ENCODE assay signal across 16 mouse cellular contexts in genomic region chr4:149576993-149577548, GRCm38 (mm10). TPM values are rescaled to one million over a fixed set of nuclear protein-coding genes. Genes with fewer than 3 reads are reported as not detected.
DNase-seq lines count a peak whose midpoint lies in the region; ATAC-seq lines count a peak whose summit lies in the region.
"Had no signal": no experiment of that assay in that cellular context is flagged by ENCODE, and none has a peak within 500 bp of the region (broad histone marks: within the 10 kb centered on the region; RNA-seq: fewer than 3 reads in every experiment).

No protein-coding gene starts in this region.

- no peaks in the 10 kb centered on the region for H3K9me3 ChIP-seq in forebrain, embryonic 12.5 days
- no peaks in the 10 kb centered on the region for H3K9me3 ChIP-seq in forebrain, embryonic 11.5 days (ENCODE audit: control insufficient read depth, low read length)
- H3K9me3 ChIP-seq in midbrain, embryonic 12.5 days = no peaks in the 10 kb centered on the region
- H3K9me3 ChIP-seq in neural tube, embryonic 15.5 days (replicated peaks) = no peaks in the 10 kb centered on the region
- H3K9me3 ChIP-seq: liver, embryonic 12.5 days had no signal

- no peak for DNase-seq in forebrain, embryonic 11.5 days (ENCODE audit: low spot score)
- peak; percentile 65 for DNase-seq in retina, postnatal 1 day
- no peak for DNase-seq in retina, embryonic 14.5 days (ENCODE audit: low spot score)
- no peak for DNase-seq in gastrocnemius, postnatal 25 days
- no peak for DNase-seq in kidney, adult 18-20 months
- DNase-seq: cerebellum, postnatal 25 days; gastrocnemius, adult 2 months; heart, adult 2 months; kidney, postnatal 10 days had no signal

- H3K4me2 ChIP-seq in forebrain, embryonic 12.5 days = no peak overlapping the region
- H3K4me2 ChIP-seq in forebrain, embryonic 11.5 days (ENCODE audit: low read depth, low read length, severe bottlenecking) = no peak overlapping the region
- H3K4me2 ChIP-seq in midbrain, embryonic 12.5 days (replicated peaks) = no peak overlapping the region
- H3K4me2 ChIP-seq in neural tube, embryonic 15.5 days = no peak overlapping the region
- H3K4me2 ChIP-seq: liver, embryonic 12.5 days had no signal

- ATAC-seq in forebrain, embryonic 12.5 days (ENCODE audit: low FRiP score) = 0 out of 2 replicates have a peak, but pooled peaks have one; percentile 13
- ATAC-seq in forebrain, embryonic 11.5 days (replicated peaks; ENCODE audit: low FRiP score) = no peak
- ATAC-seq in midbrain, embryonic 12.5 days (ENCODE audit: low FRiP score, low read depth) = peak; percentile 20; the same call in 1 of the 2 replicates
- ATAC-seq in neural tube, embryonic 15.5 days (ENCODE audit: low FRiP score) = no peak
- ATAC-seq: activated CD4-positive, CD25-positive, alpha-beta regulatory T cell, adult 4 months; inflammation-experienced regulatory T-cells, adult 6 months; liver, embryonic 12.5 days; lung, postnatal 0 days had no signal

- peaks cover 23% of the 10 kb centered on the region; the same call in 1 of the 2 replicates for H3K27me3 ChIP-seq in forebrain, embryonic 12.5 days
- no peaks in the 10 kb centered on the region for H3K27me3 ChIP-seq in forebrain, embryonic 11.5 days (ENCODE audit: control insufficient read depth, insufficient read depth, low read length)
- H3K27me3 ChIP-seq in midbrain, embryonic 12.5 days = 0 out of 2 replicates have a peak, but pooled peaks cover 12% of the 10 kb centered on the region
- no peaks in the 10 kb centered on the region for H3K27me3 ChIP-seq in neural tube, embryonic 15.5 days (replicated peaks)

- peaks cover 41% of the 10 kb centered on the region for H3K4me1 ChIP-seq in forebrain, embryonic 12.5 days
- peaks cover 2% of the 10 kb centered on the region; the same call in 1 of the 2 replicates for H3K4me1 ChIP-seq in forebrain, embryonic 11.5 days (replicated peaks; ENCODE audit: control insufficient read depth, insufficient read depth, low read length)
- peaks cover 36% of the 10 kb centered on the region for H3K4me1 ChIP-seq in midbrain, embryonic 12.5 days
- peaks cover 34% of the 10 kb centered on the region for H3K4me1 ChIP-seq in neural tube, embryonic 15.5 days
- H3K4me1 ChIP-seq: liver, embryonic 12.5 days had no signal

- H3K27ac ChIP-seq in forebrain, embryonic 12.5 days = peak overlapping the region; percentile 48; the same call in 1 of the 2 replicates
- H3K27ac ChIP-seq in forebrain, embryonic 11.5 days (ENCODE audit: low read depth, low read length) = no peak overlapping the region
- peak overlapping the region; percentile 60 for H3K27ac ChIP-seq in midbrain, embryonic 12.5 days (replicated peaks)
- peak overlapping the region; percentile 65 for H3K27ac ChIP-seq in neural tube, embryonic 15.5 days (replicated peaks)
- H3K27ac ChIP-seq: gastrocnemius, adult 2 months; heart, adult 2 months; liver, embryonic 12.5 days had no signal

- no peak overlapping the region for H3K4me3 ChIP-seq in forebrain, embryonic 12.5 days (replicated peaks)
- H3K4me3 ChIP-seq in forebrain, embryonic 11.5 days (ENCODE audit: low read depth, low read length) = no peak overlapping the region
- H3K4me3 ChIP-seq in midbrain, embryonic 12.5 days = no peak overlapping the region
- no peak overlapping the region for H3K4me3 ChIP-seq in neural tube, embryonic 15.5 days (replicated peaks)
- H3K4me3 ChIP-seq: gastrocnemius, adult 2 months; heart, adult 2 months; liver, embryonic 12.5 days had no signal

- 0 out of 2 replicates have a peak overlapping the region, but pooled peaks have one; percentile 9 for H3K9ac ChIP-seq in forebrain, embryonic 12.5 days
- no peak overlapping the region for H3K9ac ChIP-seq in forebrain, embryonic 11.5 days (ENCODE audit: low read length)
- 0 out of 2 replicates have a peak overlapping the region, but pooled peaks have one; percentile 15 for H3K9ac ChIP-seq in midbrain, embryonic 12.5 days (replicated peaks)
- H3K9ac ChIP-seq in neural tube, embryonic 15.5 days (replicated peaks) = no peak overlapping the region
- H3K9ac ChIP-seq: liver, embryonic 12.5 days had no signal

- 18% methylated on average over 4 of the region's 4 CpGs for WGBS in forebrain, embryonic 12.5 days
- 18% methylated on average over 4 of the region's 4 CpGs for WGBS in forebrain, embryonic 11.5 days
- 18% methylated on average over 4 of the region's 4 CpGs for WGBS in midbrain, embryonic 12.5 days
- 13% methylated on average over 4 of the region's 4 CpGs for WGBS in neural tube, embryonic 15.5 days

- no peaks in the 10 kb centered on the region for H3K36me3 ChIP-seq in forebrain, embryonic 12.5 days (replicated peaks)
- H3K36me3 ChIP-seq in forebrain, embryonic 11.5 days (ENCODE audit: control insufficient read depth, insufficient read depth, low read length) = no peaks in the 10 kb centered on the region
- H3K36me3 ChIP-seq in midbrain, embryonic 12.5 days = no peaks in the 10 kb centered on the region
- no peaks in the 10 kb centered on the region for H3K36me3 ChIP-seq in neural tube, embryonic 15.5 days
- H3K36me3 ChIP-seq: liver, embryonic 12.5 days had no signal

RNA-seq across cellular contexts. Expression of gene Clstn1, which starts 9.2 kb away (rescaled TPM):
- 58.1 and 75.4 TPM in 2 replicates for polyA plus RNA-seq in forebrain, embryonic 12.5 days (2016; fragmentation: Nextera tagmentation; extraction: Ambion mirVana)
- 48.1 and 48.4 TPM in 2 replicates for polyA plus RNA-seq in forebrain, embryonic 11.5 days (2014; fragmentation: Nextera tagmentation; extraction: Ambion mirVana)
- 84.4 and 103 TPM in 2 replicates for polyA plus RNA-seq in midbrain, embryonic 12.5 days (2016; fragmentation: Nextera tagmentation; extraction: Ambion mirVana)
- 142 and 188 TPM in 2 replicates for polyA plus RNA-seq in neural tube, embryonic 15.5 days (2015; fragmentation: Nextera tagmentation; extraction: Ambion mirVana)
- 10 to 100 TPM; 29.0 to 29.1 TPM for total RNA-seq in gastrocnemius, postnatal 25 days (2021)

RNA-seq across cellular contexts. Expression of gene Ctnnbip1, which starts 59.0 kb away (rescaled TPM):
- 83.9 and 84.8 TPM in 2 replicates for polyA plus RNA-seq in forebrain, embryonic 12.5 days (2016; fragmentation: Nextera tagmentation; extraction: Ambion mirVana)
- 71.7 and 72.1 TPM in 2 replicates for polyA plus RNA-seq in forebrain, embryonic 11.5 days (2014; fragmentation: Nextera tagmentation; extraction: Ambion mirVana)
- polyA plus RNA-seq in midbrain, embryonic 12.5 days (2016; fragmentation: Nextera tagmentation; extraction: Ambion mirVana) = 66.3 and 68.2 TPM in 2 replicates
- polyA plus RNA-seq in neural tube, embryonic 15.5 days (2015; fragmentation: Nextera tagmentation; extraction: Ambion mirVana) = 92.7 and 103 TPM in 2 replicates
- 10 to 100 TPM; 24.7 to 29.6 TPM for total RNA-seq in gastrocnemius, postnatal 25 days (2021)

Comparison
In these comparisons a context has a peak if more than half of its experiments do, and no peak if none do; other contexts are left out.
1. ATAC-seq: peak in forebrain, embryonic 12.5 days (single experiment) and midbrain, embryonic 12.5 days (single experiment); none in forebrain, embryonic 11.5 days (single experiment) and neural tube, embryonic 15.5 days (single experiment).
2. H3K9ac ChIP-seq: peak in forebrain, embryonic 12.5 days (single experiment) and midbrain, embryonic 12.5 days (single experiment); none in forebrain, embryonic 11.5 days (single experiment) and neural tube, embryonic 15.5 days (single experiment).